Mouse (Mus musculus) liver, postnatal 0 days (tissue): ENCODE data around the gene Cmas.

Experiments used
- CTCF ChIP-seq: sonication (generic); IDR thresholded peaks from 2 replicates; pipeline ENCODE4 v1.5.1; 2016; ENCODE audit warnings: antibody characterized with exemption, low read depth
- EP300 ChIP-seq: IDR thresholded peaks from 2 replicates; pipeline ENCODE4 v1.6.1; 2016; ENCODE audit warnings: antibody characterized with exemption, low read depth, mild to moderate bottlenecking

- no peak for TF ChIP-seq CTCF
- no peak for TF ChIP-seq EP300
Measured at GRCm38 (mm10) chr6:142771643-142772042, 15.2 kb downstream of the Cmas start.
